Mouse (Mus musculus): ENCODE measurements at regions not wholly inside any gene's neighbourhood (a gene's known extent, or its start where the extent isn't known, plus 50 kb on each side); places are given as distances from the start of the nearest gene placed in this dataset.

- DNase-seq (ENCODE audit: low read depth, low spot score), result no peak
Observed at GRCm38 (mm10) chr15:59169831-59170230, 280.7 kb downstream of the Gm49356 start.

- DNase-seq (ENCODE audit: low read depth, low spot score), result no peak
Observed at GRCm38 (mm10) chr15:59171120-59171519, 282.0 kb downstream of the Gm49356 start.

DNA sequence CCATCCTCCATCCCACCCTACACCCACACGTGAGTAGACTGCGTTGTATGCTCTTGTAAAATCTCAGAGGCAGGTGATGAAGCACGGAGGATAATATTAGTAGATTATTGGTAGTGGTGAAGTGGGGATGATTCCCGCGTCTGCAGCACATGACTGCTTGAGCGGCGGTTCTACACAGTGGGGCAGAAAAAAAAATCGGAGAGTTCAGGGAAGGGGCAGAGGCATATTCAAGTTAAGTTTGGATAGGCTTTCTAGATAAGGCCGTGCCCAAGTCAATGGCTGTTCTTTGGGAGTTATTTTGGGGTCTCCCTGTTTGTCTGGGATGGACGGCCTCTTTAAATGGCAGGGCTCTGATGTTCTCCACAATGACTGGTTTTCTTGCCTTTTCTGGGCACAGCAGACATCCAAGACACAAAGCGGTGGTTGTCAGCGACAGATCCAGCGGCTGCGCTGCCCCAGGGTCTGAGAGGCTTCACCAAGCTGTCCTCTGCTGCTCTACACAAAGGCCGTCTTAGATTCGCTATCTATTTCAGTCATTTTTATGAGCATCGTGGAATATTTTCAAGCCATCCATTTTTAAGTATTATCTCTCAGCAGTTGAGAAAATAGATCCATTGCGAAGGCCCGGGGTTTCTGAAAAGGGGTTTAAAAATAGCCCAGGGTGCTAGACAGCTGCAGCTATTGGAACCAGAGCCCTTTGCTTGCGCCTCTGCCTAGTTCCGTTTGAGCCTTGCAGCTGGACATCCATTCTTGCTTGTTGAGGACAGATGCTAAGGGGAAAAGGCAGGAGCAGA, 284.6 kb downstream of the Gm49356 start:
- DNase-seq (ENCODE audit: low read depth, low spot score), result no peak

DNA sequence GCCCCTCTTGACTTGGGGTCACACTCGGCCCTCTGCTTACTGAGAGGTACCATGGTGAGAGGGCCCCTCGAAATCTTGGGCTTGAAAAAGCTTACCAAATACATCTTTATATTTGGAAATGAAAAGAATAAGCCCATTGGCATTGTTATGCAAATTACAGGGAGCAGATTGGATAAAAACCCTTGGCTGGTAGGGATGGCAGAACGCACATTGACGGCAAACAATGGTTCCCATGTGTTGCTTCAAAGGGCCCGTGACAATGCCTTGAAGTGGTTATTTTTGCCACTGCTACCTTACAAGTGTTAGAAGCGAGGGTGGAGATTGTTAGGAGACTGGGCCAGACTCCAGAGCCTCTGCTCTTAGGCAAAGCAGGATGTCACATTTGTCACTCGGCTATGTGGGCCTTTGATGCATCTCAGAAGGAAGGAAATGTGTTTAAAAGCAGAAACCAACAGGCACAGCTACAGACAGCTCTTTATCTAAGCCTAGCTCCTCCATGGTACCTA, 285.2 kb downstream of the Gm49356 start:
- DNase-seq (ENCODE audit: low read depth, low spot score), result no peak

DNA sequence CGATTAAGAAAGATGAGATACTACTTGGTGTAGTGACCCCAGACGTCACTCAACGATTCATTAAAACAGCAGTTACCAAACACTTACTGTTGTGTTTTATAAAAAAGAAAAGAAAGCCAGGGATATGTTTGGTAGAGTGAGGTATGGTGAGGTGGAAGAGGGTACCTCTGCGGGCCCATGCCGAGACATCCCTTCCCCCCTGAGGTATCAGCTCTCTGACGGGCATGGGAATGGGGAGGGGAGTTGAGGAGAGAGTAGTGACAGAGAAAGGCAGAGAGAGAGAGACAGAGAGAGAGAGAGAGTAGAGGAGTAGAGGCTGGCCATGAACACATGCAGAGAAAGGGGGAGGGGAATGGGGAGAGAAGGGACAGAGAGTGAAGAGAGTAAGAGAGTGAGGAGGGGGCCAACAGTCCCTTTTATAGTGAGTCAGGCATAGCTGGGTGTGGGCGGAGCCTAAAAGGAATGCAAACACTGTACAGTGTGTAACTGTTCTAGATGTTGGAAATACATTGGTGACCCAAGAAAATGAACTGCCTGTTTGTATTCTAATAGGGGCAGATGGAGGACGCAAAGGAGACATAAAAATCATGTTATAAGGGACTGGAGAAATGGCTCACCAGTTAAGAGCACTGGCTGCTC, 285.9 kb downstream of the Gm49356 start:
- no peak for DNase-seq (ENCODE audit: low read depth, low spot score)

GRCm38 (mm10) chr15:59180076-59180475, 291.0 kb downstream of the Gm49356 start:
- no peak for DNase-seq (ENCODE audit: low read depth, low spot score)

DNA sequence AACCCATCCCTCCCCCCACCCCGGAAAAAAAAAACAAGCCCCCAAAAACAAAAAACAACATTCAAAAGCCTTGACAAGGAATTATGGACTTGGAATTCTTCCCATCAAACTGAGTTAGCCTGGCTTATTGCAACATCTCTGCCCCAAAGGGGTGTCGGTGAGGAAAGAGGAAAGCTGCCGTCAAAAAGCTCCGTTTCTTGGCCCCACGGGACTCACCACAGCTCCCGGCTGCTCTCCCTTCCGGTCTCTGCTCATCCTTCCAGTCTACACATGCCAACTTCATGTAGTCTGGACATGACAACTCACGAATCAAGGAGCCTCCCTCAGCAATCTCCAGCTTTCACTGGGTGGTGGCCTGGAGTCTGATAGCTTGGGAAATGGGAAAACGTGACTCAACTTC, 295.4 kb downstream of the Gm49356 start:
- no peak for DNase-seq (ENCODE audit: low read depth, low spot score)

- DNase-seq (ENCODE audit: low read depth, low spot score), result no peak
Observed at GRCm38 (mm10) chr15:59187566-59187965, 298.5 kb downstream of the Gm49356 start.

DNA sequence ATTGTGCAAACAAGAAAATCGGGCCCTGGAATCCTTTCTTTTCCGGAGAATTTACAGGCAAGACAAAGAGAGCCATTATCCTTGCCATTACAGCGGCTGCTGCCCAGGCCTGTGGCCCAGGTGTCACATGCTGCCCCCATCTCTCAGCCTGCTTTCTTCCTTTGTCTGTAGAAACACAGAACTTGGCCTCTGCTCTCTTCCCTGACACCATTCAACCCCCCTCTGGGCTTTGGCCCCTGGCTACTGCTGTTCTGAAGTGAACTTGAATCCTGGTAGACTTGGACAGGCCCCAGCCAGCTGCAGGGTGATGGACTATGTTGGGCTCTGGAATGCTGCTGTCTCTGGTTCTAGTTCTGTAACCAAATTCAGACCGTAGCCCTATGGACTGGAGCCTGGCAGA, 299.3 kb downstream of the Gm49356 start:
- DNase-seq (ENCODE audit: low read depth, low spot score), result no peak

DNA sequence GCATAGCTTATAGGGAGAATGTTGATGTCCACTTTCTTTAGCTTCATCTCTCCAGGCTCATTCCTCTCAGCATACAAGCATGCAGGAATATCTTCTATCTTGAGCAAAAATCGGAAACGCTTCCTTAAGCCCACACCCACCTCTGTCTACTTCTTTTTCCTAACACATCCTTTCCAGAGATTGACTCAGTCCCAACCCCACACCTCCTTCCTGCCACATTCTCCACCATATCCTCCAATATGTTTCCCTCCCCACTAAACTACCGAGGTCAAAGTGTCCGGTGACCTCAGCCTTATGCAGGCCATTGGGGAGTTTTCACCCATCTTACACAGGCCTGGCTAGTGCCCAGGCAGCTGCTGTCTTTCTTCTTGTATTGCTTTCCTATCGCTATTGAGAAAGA, 301.4 kb downstream of the Gm49356 start:
- no peak for DNase-seq (ENCODE audit: low read depth, low spot score)

DNA sequence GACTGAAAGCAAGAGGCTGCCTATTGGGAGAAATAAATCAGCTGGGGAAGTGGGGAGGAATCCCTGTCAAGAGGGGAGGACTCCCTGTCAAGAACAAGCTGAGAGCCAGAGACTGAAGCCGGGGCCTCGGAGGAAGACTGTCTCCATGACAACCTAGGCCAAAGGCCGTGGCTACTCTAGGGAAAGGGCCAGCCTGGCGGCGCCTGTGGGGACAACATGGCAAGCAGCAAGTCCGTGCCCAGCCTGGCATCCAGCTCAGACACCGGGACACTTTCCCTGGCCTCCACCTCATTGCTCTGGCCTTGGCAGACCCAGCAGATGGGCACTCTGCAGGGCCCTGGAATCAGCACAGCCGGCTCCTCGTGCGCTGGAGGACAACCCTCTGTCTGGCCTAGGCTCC, 305.3 kb downstream of the Gm49356 start:
- DNase-seq (ENCODE audit: low read depth, low spot score), result no peak

- DNase-seq (ENCODE audit: low read depth, low spot score), result no peak
Observed at GRCm38 (mm10) chr15:59196351-59196750, 307.3 kb downstream of the Gm49356 start.

- DNase-seq (ENCODE audit: low read depth, low spot score), result no peak
Observed at GRCm38 (mm10) chr15:59197455-59198391, 308.6 kb downstream of the Gm49356 start.

DNA sequence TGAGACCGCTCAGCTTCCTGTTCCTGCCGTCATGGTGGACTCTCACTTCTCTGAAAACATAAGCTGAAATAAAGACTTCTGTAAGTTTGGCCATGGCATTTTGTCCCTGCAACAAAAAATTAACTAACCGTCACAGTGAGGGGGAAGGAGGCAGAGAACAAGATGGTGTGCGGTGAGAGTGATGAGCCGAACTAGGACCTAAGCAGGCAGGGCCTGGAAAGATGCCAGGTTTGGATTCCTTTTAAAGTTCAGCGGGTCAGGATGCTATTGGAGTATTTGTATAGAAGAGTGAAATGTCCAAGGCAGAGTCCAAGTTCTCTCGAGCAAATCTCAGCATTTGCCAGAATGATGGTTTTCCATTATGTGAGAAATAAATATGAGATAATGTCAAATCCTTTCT, 312.3 kb downstream of the Gm49356 start:
- DNase-seq (ENCODE audit: low read depth, low spot score), result no peak

- DNase-seq (ENCODE audit: low read depth, low spot score), result no peak
Observed at GRCm38 (mm10) chr15:59201894-59202670, 313.0 kb downstream of the Gm49356 start.

- DNase-seq (ENCODE audit: low read depth, low spot score), result no peak
Observed at GRCm38 (mm10) chr15:59203097-59203849, 314.2 kb downstream of the Gm49356 start.

- no peak for DNase-seq (ENCODE audit: low read depth, low spot score)
Observed at GRCm38 (mm10) chr15:59203850-59204625, 314.9 kb downstream of the Gm49356 start.

GRCm38 (mm10) chr15:59205091-59205490, 316.0 kb downstream of the Gm49356 start:
- DNase-seq (ENCODE audit: low read depth, low spot score), result no peak

- DNase-seq (ENCODE audit: low read depth, low spot score), result no peak
Observed at GRCm38 (mm10) chr15:59205544-59205943, 316.4 kb downstream of the Gm49356 start.

GRCm38 (mm10) chr15:59206636-59207035, 317.5 kb downstream of the Gm49356 start:
- DNase-seq (ENCODE audit: low read depth, low spot score), result no peak

All from embryo, embryonic 11.5 days (tissue).